Mouse (Mus musculus) heart, embryonic 14.5 days (tissue): ENCODE results near the gene Prrc2a. TPM values are rescaled to one million over a fixed set of nuclear protein-coding genes. Genes with fewer than 3 reads are reported as not detected.
A peak's percentile ranks its signal among the peaks of the same experiment; 100 is the strongest.

ENCODE experiments used
- ATAC-seq: fragments of 200-750 bp; cut with Nextera tagmentation; 2 replicates; pipeline ENCODE4 v1.8.0; 2017; ENCODE audit warnings: low read depth, moderate TSS enrichment; ENCODE audit not compliant: insufficient number of reproducible peaks, insufficient read depth, low FRiP score
- H3K27ac ChIP-seq, 2 experiments: fragments of 200-500 bp in 1 of 2; fragments of 300-500 bp in 1 of 2; sonication (generic) in 1 of 2; replicated peaks in 1 of 2; 2 replicates each; pipeline ENCODE4 v1.5.1; 2012 to 2014; ENCODE audit warnings: low read depth in 2 of 2, low read length in 2 of 2, control low read depth in 1 of 2, mild to moderate bottlenecking in 1 of 2, mixed read lengths in 1 of 2; ENCODE audit not compliant: control insufficient read depth in 1 of 2, insufficient read depth in 1 of 2
- H3K27me3 ChIP-seq: fragments of 300-500 bp; sonication (generic); 2 replicates; pipeline ENCODE4 v1.6.1; 2014; ENCODE audit warnings: mild to moderate bottlenecking, low read length, control low read depth; ENCODE audit not compliant: control insufficient read depth, insufficient read depth
- H3K36me3 ChIP-seq: fragments of 300-500 bp; sonication (generic); 2 replicates; pipeline ENCODE4 v1.6.1; 2014; ENCODE audit warnings: mild to moderate bottlenecking, control low read depth, low read length, mixed read lengths; ENCODE audit not compliant: control insufficient read depth, insufficient read depth
- H3K4me1 ChIP-seq, 2 experiments: fragments of 200-500 bp in 1 of 2; fragments of 300-500 bp in 1 of 2; sonication (generic) in 1 of 2; 2 replicates each; pipeline ENCODE4 v1.6.1; 2012 to 2014; ENCODE audit warnings: low read length in 2 of 2, control low read depth in 1 of 2, mixed read lengths in 1 of 2; ENCODE audit not compliant: control insufficient read depth in 2 of 2, insufficient read depth in 2 of 2
- H3K4me2 ChIP-seq: fragments of 300-500 bp; sonication (generic); 2 replicates; pipeline ENCODE4 v1.6.1; 2014; ENCODE audit warnings: mild to moderate bottlenecking, low read length
- H3K4me3 ChIP-seq, 2 experiments: fragments of 200-500 bp in 1 of 2; fragments of 300-500 bp in 1 of 2; sonication (generic) in 1 of 2; 2 replicates each; pipeline ENCODE4 v1.5.1; 2012 to 2014; ENCODE audit warnings: low read length in 2 of 2, mild to moderate bottlenecking in 2 of 2, control low read depth in 1 of 2, low read depth in 1 of 2, moderate library complexity in 1 of 2; ENCODE audit not compliant: control insufficient read depth in 1 of 2, insufficient read depth in 1 of 2
- H3K9ac ChIP-seq: fragments of 300-500 bp; sonication (generic); 2 replicates; pipeline ENCODE4 v1.6.1; 2014; ENCODE audit warnings: mild to moderate bottlenecking, low read length
- H3K9me3 ChIP-seq: fragments of 300-500 bp; sonication (generic); 2 replicates; pipeline ENCODE4 v1.6.1; 2016; ENCODE audit warnings: low read length, control low read depth; ENCODE audit not compliant: control insufficient read depth
- WGBS: fragments of 180-500 bp; shearing (Covaris S2); extraction: QIAGEN DNeasy Blood & Tissue Kit; methylation state at CpG from one replicate; pipeline ENCODE4 v1.1.7; 2014; 5-methylcytosine and 5-hydroxymethylcytosine counted together
- polyA plus RNA-seq: library from polyadenylated mRNA; unstranded; fragments of >200 nt; fragmentation: Nextera tagmentation; extraction: Ambion mirVana; gene quantifications from 2 replicates; pipeline ENCODE4 v1.2.1, GENCODE M21; 2014

The Prrc2a gene
- polyA plus RNA-seq, 1 experiment from 2014 or later, result 138 TPM

DNA sequence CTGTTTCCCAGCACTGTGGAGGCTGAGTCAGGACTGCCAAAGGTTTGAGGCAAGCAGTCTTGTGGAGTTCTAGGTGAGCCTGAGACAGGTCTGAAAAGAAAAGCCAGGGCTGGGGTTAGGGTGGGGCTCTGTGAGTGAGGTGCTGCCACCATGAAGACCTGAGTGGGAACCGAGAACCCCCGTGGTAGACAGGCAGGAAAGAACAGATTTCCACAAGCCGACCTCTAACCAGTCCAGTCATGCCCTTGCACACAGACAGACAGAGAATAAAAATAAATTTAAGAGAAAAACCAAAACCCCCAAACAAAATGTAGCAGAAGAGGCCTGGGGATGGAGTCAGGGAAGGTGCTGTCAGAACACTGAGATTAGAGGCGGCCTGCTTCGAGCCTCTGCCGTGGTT lies 10.7 kb upstream of the Prrc2a start:
- no peaks in the 10 kb centered on the region for H3K9me3 ChIP-seq
- no peak overlapping the region for H3K4me2 ChIP-seq
- H3K27ac ChIP-seq, result no peak overlapping the region
- H3K9ac ChIP-seq, result no peak overlapping the region
- no peak for ATAC-seq
- WGBS, result 76% methylated on average over 6 of the region's 6 CpGs
- no peaks in the 10 kb centered on the region for H3K27me3 ChIP-seq
- no peak overlapping the region for H3K4me3 ChIP-seq
- H3K4me1 ChIP-seq, result no peaks in the 10 kb centered on the region; a peak in 1 of 4 replicates
- no peaks in the 10 kb centered on the region for H3K36me3 ChIP-seq

DNA sequence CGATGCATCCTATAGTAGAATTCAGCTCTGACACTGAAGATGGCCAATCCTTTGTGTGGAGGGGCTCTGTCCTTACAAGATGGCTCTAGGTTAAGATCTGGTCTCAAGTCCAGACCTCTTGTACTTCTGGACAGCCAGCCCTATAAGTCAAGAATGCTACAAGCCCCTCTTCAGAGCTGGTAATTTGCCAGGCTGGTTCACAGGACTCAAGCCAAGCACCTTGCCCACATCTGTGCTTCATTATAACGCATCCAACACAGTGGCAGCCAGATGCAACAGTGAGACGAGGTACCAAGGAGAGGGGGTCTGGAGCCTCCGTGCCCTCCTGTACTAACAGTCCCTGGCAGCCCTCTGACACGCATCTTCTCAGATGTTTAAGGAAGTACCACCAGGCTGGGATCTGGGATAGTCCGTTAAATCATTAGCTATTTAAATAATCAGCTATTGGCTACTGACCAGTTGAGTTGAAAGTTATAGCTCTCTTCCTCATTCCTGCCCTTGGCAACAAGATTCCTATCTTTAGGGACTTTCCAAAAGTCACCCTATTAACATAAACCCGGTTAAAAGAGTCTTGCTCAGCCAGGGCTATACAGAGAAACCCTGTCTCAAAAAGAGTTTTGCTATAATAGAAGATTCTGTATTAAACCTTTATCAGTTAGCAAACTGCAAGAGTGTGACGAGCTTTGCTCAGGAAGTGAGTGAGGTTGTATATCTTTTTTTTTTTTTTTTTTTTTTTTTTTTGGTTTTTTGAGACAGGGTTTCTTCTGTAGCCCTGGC lies 9.7 kb upstream of the Prrc2a start:
- no peaks in the 10 kb centered on the region for H3K9me3 ChIP-seq
- no peak overlapping the region for H3K4me2 ChIP-seq
- H3K36me3 ChIP-seq, result no peaks in the 10 kb centered on the region
- no peak overlapping the region for H3K4me3 ChIP-seq
- no peak overlapping the region for H3K9ac ChIP-seq
- WGBS, result 65% methylated on average over 8 of the region's 8 CpGs
- H3K27me3 ChIP-seq, result no peaks in the 10 kb centered on the region
- no peak overlapping the region for H3K27ac ChIP-seq
- no peaks in the 10 kb centered on the region; a peak in 1 of 4 replicates for H3K4me1 ChIP-seq
- no peak for ATAC-seq

- 59% methylated on average over 3 of the region's 3 CpGs for WGBS
- Histone ChIP-seq H3K9ac (no peak overlapping the region), H3K4me2 (no peak overlapping the region), H3K4me1 (no peaks in the 10 kb centered on the region; a peak in 1 of 4 replicates), H3K36me3 (no peaks in the 10 kb centered on the region), H3K27ac (no peak overlapping the region), H3K4me3 (no peak overlapping the region), H3K9me3 (no peaks in the 10 kb centered on the region), H3K27me3 (no peaks in the 10 kb centered on the region)
- ATAC-seq, result no peak
These were observed 8.6 kb upstream of the Prrc2a start for GRCm38 (mm10) chr17:35173329-35173728.

GRCm38 (mm10) chr17:35172445-35173234 lies 7.9 kb upstream of the Prrc2a start:
- H3K27ac ChIP-seq, result no peak overlapping the region

GRCm38 (mm10) chr17:35168541-35169207 lies 4.0 kb upstream of the Prrc2a start:
- 8% methylated on average over 4 of the region's 4 CpGs for WGBS
- H3K4me3 ChIP-seq, result no peak overlapping the region
- H3K27me3 ChIP-seq, result no peaks in the 10 kb centered on the region
- H3K27ac ChIP-seq, result no peak overlapping the region
- ATAC-seq, result no peak
- no peak overlapping the region for H3K9ac ChIP-seq
- H3K4me1 ChIP-seq, result peaks cover 5 to 9% of the 10 kb centered on the region in 2 experiments; a peak in 3 of 4 replicates
- H3K9me3 ChIP-seq, result no peaks in the 10 kb centered on the region
- no peak overlapping the region for H3K4me2 ChIP-seq
- H3K36me3 ChIP-seq, result no peaks in the 10 kb centered on the region

More at GRCm38 (mm10) chr17:35172445-35173234, 7.9 kb upstream of the Prrc2a start:
- no peak overlapping the region for H3K4me3 ChIP-seq
- H3K27me3 ChIP-seq, result no peaks in the 10 kb centered on the region
- H3K36me3 ChIP-seq, result no peaks in the 10 kb centered on the region
- no peak overlapping the region for H3K4me2 ChIP-seq
- peak overlapping the region; percentile 48; the same call in 1 of the 2 replicates for H3K9ac ChIP-seq
- ATAC-seq, result no peak
- H3K9me3 ChIP-seq, result no peaks in the 10 kb centered on the region
- H3K4me1 ChIP-seq, result no peaks in the 10 kb centered on the region; a peak in 1 of 4 replicates
- 48% methylated on average over 11 of the region's 11 CpGs for WGBS

DNA sequence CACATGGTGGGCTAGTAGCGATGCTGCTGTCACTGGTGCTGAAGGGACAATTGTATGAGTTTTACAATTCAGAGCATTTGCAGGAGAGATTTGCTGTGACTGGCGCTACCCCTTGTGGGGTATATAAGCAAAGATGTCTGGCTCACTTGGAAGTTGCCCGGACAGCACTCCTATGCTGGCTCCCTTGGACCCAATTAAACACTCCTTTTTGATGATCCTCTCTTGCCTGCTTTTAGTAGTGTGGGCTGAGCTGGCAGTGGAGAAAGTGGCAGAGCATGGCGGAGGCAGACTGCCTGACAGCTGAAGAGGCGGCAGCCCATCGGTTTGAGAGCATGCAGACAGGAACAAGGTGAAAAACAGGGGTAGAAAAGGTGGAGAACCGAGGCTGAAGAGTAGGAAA lies 3.1 kb upstream of the Prrc2a start:
- Histone ChIP-seq H3K4me3 (no peak overlapping the region), H3K9me3 (no peaks in the 10 kb centered on the region), H3K4me2 (no peak overlapping the region), H3K9ac (no peak overlapping the region), H3K27ac (no peak overlapping the region), H3K4me1 (peaks cover 6 to 17% of the 10 kb centered on the region in 2 experiments), H3K36me3 (no peaks in the 10 kb centered on the region), H3K27me3 (no peaks in the 10 kb centered on the region)
- no peak for ATAC-seq
- WGBS, result 79% methylated on average over 7 of the region's 7 CpGs

DNA sequence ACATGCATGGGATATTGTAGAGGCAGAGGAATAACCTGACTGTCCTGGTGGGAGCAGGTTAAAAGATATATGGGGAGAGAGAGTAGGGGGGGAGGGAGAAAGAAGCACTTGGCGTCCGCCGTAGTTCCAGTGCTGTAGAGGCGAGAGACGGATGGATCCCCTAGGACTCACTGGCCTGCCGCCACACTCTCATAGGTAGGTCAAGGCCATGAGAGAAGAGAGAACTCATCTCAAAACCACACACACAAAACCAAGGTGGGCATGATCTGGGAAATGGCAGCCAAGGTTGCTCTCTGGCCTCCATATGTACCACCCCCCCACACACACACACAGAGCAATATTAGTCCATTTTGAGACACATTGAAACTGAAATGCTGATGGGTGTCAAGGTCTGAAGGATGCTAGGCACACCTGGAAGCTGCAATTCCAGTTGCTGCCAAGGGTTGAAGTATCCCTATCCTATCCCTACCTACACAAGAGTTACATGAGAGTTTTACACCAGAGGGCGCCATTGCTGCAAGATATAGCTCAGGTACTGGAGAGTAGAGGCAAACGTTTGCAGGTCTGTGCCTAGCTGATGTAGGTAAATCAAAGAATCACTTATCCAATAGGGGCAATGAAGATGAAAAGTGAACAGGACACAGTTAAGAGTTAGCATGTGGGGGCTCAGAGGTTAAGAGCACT lies 1.8 kb upstream of the Prrc2a start:
- Histone ChIP-seq H3K9ac (no peak overlapping the region), H3K36me3 (peaks cover 8% of the 10 kb centered on the region), H3K4me3 (no peak overlapping the region), H3K9me3 (no peaks in the 10 kb centered on the region), H3K27me3 (no peaks in the 10 kb centered on the region), H3K4me2 (peak overlapping the region; percentile 72; the same call in 1 of the 2 replicates), H3K27ac (no peak overlapping the region; a peak in 1 of 4 replicates), H3K4me1 (peaks cover 10 to 30% of the 10 kb centered on the region in 2 experiments)
- WGBS, result 74% methylated on average over 8 of the region's 8 CpGs
- ATAC-seq, result no peak
